Mouse (Mus musculus) cerebellum, adult 8-10 months (tissue): ENCODE measurements around the gene Dus4l.
"Not testable (repeated sequence)": the region's sequence is repeated elsewhere in the genome, so short reads cannot be mapped to it uniquely, and the experiment has no call there.

Experiments
- DNase-seq: peaks from one replicate; pipeline ENCODE4 v3.0.0; 2022

Dus4l gene

GRCm38 (mm10) chr12:31654197-31654964 lies at the start of gene Dus4l, which contains the start of gene Cog5:
Dus4l (minus strand) TSS chr12:31654826.
Cog5 (plus strand) TSS chr12:31654869.
- peak; percentile 99 for DNase-seq

GRCm38 (mm10) chr12:31703904-31704303 lies 49.3 kb upstream of the Dus4l start:
- no peak for DNase-seq

GRCm38 (mm10) chr12:31701411-31701810 lies 46.8 kb upstream of the Dus4l start:
- no peak for DNase-seq

DNA sequence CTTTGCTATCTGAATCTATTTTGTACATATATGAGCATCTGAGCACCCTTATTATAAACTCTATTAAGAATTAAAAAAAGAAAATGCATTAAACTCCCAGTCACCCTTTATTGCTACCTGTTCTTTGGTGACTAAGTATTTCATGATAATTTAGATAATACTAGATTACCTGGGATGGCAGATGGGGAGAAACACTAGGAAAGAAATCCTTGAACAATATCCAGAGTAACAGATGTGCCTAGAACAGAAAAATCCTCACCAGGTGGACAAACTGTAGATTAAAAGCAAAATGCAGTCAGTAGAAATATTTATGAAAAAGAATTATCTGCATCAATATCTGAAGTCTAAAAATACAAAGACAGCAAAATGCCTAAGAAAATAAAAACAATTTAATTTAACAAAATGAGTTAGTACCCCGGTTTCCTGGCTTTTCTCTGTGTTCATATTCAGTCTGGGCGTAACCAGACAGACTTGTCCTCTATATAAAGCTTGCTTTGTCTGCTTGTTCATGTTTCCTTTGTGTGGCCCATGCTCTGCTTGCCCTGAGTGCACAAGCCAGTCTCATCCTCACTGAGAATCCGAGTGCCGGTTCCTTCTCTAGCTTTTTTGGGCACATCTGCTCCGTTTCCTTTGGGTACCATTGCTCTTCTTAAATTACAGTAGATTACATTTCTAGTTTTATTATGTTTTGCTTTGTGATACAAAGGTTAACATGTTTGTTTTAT lies 46.2 kb upstream of the Dus4l start:
- DNase-seq, result no peak

DNA sequence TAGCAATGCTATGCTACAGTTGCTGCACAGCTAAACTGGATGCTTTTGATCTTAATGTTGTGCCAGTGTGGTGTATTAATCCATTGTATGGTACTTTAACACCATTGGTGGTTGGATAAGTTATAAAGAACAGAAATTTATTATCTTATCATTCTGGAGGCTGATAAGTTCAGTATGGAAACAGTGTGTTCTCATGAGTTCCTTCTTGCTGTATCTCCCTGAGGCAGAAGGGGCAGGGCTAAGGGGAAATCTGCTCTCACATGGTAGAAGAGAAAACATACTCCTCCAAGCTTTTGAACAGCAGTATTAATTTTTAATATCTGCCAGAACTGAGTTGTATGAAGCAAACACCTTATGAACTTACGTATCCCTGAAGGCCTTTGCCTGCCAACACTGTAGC lies 38.7 kb upstream of the Dus4l start:
- DNase-seq, result no peak

- DNase-seq, result no peak
Measured at GRCm38 (mm10) chr12:31686679-31687078, 32.1 kb upstream of the Dus4l start.

- no peak for DNase-seq
Measured at GRCm38 (mm10) chr12:31667187-31667586, 12.6 kb upstream of the Dus4l start.

DNA sequence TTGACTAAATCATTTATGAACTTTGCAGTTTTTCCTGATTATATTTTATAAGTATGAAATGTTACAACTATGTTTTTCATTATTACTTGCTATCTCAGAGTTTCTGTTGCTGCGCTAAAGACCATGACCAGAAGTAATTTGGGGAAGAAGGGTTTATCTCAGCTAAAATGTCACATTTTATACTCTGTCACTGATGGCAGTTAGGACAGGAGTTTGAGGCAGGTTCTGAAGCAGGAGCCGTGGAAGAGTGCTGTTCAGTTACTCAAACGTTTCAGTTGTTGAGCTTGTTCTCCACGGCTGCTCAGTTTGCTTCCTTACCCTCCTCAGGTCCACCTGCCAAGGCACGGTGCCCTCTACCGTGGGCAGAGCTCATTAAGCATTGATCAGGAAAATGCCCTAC lies 11.4 kb upstream of the Dus4l start:
- no peak for DNase-seq

DNA sequence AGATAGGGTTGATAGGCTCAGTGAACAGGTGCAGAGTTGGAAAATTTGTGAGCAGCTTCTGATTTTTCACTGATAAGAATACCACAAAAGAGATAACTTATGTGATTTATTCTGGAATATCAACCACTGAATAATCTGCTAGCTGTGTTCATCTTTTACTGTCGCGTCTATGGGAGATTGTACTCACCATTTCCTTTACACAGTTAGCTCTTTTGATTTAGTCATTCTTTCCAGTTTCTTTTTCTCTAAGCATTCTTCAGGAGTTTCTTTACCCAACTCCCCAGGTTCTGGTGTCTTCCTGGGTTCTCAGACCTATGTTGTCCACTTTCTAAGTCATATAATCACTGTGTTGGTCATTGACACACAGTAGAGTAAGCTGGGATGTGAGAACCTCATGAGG lies 2.2 kb upstream of the Dus4l start:
- no peak for DNase-seq

DNA sequence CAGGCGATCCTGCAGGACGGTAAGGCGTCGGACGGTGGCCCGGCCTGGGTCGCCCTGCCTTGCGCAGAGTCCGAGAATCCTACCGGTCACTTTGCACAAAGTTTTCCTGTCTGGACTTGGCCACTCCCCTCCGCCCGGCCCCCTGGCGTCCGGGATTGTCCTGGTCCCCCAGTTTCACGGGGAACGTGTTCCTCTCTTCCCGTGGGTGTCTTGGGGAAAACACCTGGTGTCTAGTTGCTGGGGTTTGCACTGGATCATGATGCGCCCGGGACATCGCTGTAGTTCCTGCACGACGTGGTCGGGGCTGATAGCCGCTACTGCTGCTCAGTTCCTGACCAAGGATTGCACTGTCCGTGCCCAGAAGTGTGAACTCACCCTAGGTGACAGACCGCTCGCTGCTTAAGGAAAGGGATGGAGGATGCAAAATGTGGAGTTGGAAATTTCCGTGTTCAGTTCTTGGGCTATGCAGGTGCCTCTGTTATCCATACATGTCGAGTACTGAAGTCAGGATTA lies 395 bp upstream of the Dus4l start:
- no peak for DNase-seq

GRCm38 (mm10) chr12:31653611-31654010 lies 1.0 kb downstream of the Dus4l start:
- DNase-seq, result no peak

DNA sequence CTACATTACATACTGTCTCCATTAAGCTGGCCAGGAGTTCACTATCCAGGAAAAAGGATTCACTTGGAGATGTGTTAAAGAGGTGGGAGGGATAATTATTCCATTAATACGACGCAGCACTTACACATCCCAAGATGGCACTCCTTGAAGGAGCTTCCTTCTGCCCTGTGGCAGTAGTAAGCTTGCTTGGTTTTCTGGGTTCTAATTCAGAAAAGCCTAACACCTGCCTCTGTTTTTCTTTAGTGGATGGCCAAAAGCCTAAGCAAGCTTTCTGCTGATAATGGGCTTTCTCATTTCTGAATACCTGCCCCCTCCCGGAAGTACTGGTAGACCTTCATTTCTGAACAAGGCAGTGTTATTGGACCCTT lies 19.4 kb downstream of the Dus4l start:
- no peak for DNase-seq

GRCm38 (mm10) chr12:31634343-31635239 lies 20.0 kb downstream of the Dus4l start, which contains the start of gene Bcap29:
Bcap29 (minus strand) TSS chr12:31634658.
- peak; percentile 73 for DNase-seq

DNA sequence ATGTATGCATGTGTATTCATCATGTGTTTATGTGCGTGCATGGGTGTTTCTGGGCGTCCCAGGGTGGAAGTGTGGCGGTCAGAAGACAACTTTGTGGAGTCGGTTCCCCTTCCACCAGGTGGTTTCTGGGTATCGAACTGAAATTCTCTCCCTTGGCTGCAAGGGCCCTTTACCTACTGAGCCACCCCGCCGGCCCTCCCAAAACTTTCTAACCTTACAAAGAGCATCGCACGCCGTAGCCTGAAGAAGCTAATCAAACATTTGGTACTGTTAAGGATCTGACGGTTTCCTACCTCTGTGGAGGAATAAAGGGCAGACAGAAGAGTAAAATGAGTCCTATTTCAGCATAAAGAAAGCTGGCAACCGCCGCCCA lies 20.7 kb downstream of the Dus4l start:
- no peak for DNase-seq

DNA sequence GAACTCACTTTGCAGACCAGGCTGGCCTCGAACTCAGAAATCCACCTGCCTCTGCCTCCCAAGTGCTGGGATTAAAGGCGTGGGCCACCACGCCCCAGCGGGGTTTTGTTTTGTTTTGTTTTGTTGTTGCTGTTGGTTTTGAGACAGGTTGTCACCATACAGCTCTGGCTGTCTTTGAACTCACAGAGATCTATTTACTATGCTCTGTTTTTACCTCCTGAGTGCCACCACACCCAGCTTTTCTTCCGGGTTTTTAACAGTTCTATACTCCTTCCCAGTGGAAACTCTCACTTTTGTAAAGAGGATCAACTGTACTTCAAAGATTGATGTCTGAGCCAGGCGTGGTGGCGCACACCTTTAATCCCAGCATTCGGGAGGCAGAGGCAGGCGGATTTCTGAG lies 26.2 kb downstream of the Dus4l start:
- not testable (repeated sequence) for DNase-seq

DNA sequence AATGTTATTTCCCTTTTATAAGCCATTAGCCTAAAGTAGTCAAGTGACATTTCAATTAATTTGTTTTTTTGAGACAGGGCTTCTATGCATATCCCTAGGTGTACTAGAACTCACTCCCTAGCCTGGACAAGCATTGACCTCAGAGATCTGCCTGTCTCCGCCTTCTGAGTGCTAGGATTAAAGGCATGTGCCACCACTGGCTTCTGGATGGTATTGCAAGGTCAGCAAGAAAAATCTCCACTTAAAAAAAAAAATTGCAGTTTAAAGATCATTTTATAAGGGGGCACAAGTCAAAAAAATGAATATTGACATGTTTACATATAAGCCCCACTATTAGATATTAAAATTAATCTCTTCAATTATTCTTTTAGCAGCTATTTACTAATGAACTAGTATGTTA lies 29.6 kb downstream of the Dus4l start:
- no peak for DNase-seq

GRCm38 (mm10) chr12:31620106-31620505 lies 34.5 kb downstream of the Dus4l start:
- no peak for DNase-seq

DNA sequence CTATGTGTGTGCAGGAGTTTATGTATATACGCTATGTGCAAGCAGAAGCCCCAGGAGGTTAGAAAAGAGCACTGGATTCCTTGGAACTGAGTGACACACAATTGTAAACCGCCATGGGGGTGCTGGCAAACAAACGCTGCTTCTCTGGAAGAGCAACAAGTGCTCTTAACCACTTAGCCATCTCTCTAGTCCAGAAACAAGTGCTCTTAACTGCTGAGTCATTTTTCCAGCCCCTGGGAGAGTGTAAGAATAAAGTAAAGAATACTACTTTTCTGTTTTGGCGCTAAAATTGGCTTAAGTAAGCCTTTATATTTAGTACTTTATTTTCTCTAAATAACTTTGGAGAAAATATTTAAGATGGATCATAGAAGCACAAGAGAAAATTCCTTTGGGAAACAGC lies 41.3 kb downstream of the Dus4l start:
- no peak for DNase-seq

- no peak for DNase-seq
Measured at GRCm38 (mm10) chr12:31608138-31608537, 46.5 kb downstream of the Dus4l start.

DNA sequence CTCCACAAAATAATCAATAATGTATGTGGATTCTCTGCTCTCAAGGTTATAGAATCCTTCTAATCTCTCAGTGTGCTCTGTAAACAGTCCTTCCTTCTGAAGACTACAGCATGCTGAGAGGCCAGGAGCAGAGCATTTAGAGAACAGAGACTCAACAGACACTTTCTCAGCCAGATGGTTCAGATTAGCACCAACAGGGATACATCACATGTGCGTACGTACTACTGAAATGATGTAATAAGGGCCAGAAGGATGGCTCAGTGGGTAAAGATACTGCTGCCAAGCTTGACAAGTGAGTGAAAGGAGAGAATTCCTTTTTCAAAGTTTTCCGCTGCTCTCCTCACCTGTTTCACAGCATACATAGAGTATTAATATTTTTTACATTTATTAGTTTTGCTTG lies 49.7 kb downstream of the Dus4l start:
- DNase-seq, result peak; percentile 11

- no peak for DNase-seq
Measured at GRCm38 (mm10) chr12:31603586-31603985, 51.0 kb downstream of the Dus4l start.

DNA sequence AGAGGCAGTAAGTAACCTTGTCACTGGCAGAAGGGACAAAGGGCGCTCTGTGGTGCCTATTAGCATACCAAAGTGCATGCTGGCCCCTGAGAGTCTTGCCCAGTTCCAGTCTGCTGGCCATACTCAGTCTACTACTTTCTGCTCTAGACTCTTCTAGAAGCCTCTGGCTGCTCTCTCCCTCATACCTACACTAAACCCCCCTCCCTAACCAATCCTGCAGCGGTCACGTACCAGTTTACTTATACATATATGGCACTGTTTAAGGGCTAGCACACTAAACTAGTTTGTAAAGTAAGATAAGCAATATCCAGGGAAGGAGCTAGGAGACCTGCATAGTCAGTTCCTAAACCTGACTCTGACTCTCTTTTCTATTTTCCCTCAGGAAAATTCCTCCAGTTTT lies 60.3 kb downstream of the Dus4l start:
- DNase-seq, result no peak

DNA sequence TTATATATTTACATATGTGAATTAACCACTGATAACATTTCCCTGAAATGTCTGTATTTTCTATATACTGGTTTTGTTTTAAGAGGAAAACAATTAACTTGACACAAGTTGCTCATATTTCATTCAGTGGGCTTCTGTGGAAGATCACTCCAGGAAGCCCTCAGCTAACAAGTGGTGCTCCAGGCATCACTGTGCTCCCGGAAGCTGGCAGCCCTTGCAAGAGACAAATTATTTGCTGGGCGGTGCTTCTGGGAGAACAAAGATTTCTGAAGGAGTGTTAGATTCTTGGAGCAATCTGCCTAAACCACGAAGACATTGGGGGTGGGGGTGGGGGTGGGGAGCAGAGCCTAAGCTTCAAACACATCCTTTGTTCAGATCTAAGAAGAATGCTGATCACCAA lies 62.6 kb downstream of the Dus4l start:
- no peak for DNase-seq
